In genomic region chr2:146594212-146594611, GRCm38 (mm10) we compare ENCODE assay signal across 28 mouse cellular contexts.
A peak's percentile ranks its signal among the peaks of the same experiment; 100 is the strongest.
DNase-seq lines count a peak whose midpoint lies in the region; ATAC-seq and TF ChIP-seq lines count a peak whose summit lies in the region.
"Had no signal": no experiment of that assay in that cellular context is flagged by ENCODE, and none has a peak within 500 bp of the region (broad histone marks: within the 10 kb centered on the region; RNA-seq: fewer than 3 reads in every experiment).

No protein-coding gene starts in this region.

- no peak overlapping the region for H3K27ac ChIP-seq in forebrain, embryonic 16.5 days (ENCODE audit: low read length)
- no peak overlapping the region for H3K27ac ChIP-seq in forebrain, embryonic 11.5 days (ENCODE audit: low read depth, low read length)
- no peak overlapping the region for H3K27ac ChIP-seq in heart, embryonic 10.5 days
- H3K27ac ChIP-seq: embryonic facial prominence, embryonic 12.5 days; embryonic facial prominence, embryonic 15.5 days; heart, adult 2 months; heart, embryonic 15.5 days; hindbrain, embryonic 14.5 days; hindbrain, postnatal 0 days had no signal

- no peak overlapping the region for H3K4me2 ChIP-seq in forebrain, embryonic 16.5 days (ENCODE audit: low read length)
- no peak overlapping the region for H3K4me2 ChIP-seq in forebrain, embryonic 11.5 days (ENCODE audit: low read depth, low read length, severe bottlenecking)
- H3K4me2 ChIP-seq: embryonic facial prominence, embryonic 12.5 days; embryonic facial prominence, embryonic 15.5 days; heart, embryonic 12.5 days; heart, embryonic 15.5 days; hindbrain, embryonic 14.5 days had no signal

- no peak overlapping the region for H3K9ac ChIP-seq in forebrain, embryonic 16.5 days (replicated peaks; ENCODE audit: low read depth, low read length)
- no peak overlapping the region for H3K9ac ChIP-seq in forebrain, embryonic 11.5 days (ENCODE audit: low read length)
- H3K9ac ChIP-seq: embryonic facial prominence, embryonic 12.5 days; embryonic facial prominence, embryonic 15.5 days; heart, embryonic 12.5 days; heart, embryonic 15.5 days; hindbrain, embryonic 14.5 days had no signal

- peak; percentile 58 for ATAC-seq in forebrain, embryonic 16.5 days
- no peak for ATAC-seq in forebrain, embryonic 11.5 days (replicated peaks; ENCODE audit: low FRiP score)
- no peak for ATAC-seq in granulocyte monocyte progenitor cell, adult 5-6 weeks (replicated peaks; ENCODE audit: poor library complexity, severe bottlenecking)
- ATAC-seq: CD4-positive, CD25-positive, alpha-beta regulatory T cell, adult 4 months; hindbrain, postnatal 0 days; inflammation-experienced regulatory T-cells, adult 6 months; intestine, embryonic 16.5 days had no signal

- H3K27me3 ChIP-seq in forebrain, embryonic 16.5 days (replicated peaks; ENCODE audit: control insufficient read depth, insufficient read depth, low read length) = no peaks in the 10 kb centered on the region
- H3K27me3 ChIP-seq in forebrain, embryonic 11.5 days (ENCODE audit: control insufficient read depth, insufficient read depth, low read length) = no peaks in the 10 kb centered on the region
- no peaks in the 10 kb centered on the region for H3K27me3 ChIP-seq in heart, embryonic 10.5 days (ENCODE audit: insufficient read depth, poor library complexity, severe bottlenecking)
- H3K27me3 ChIP-seq: embryonic facial prominence, embryonic 12.5 days; embryonic facial prominence, embryonic 15.5 days; heart, embryonic 12.5 days; heart, embryonic 15.5 days had no signal

- no peak for TF ChIP-seq CTCF in brain, embryonic 14.5 days (IDR thresholded peaks at IDR 0.05; ENCODE audit: borderline replicate concordance, extremely low read depth, insufficient read depth, insufficient read length)

- no peaks in the 10 kb centered on the region for H3K36me3 ChIP-seq in forebrain, embryonic 16.5 days (ENCODE audit: control insufficient read depth, insufficient read depth)
- no peaks in the 10 kb centered on the region for H3K36me3 ChIP-seq in forebrain, embryonic 11.5 days (ENCODE audit: control insufficient read depth, insufficient read depth, low read length)
- H3K36me3 ChIP-seq in heart, embryonic 10.5 days = no peaks in the 10 kb centered on the region
- H3K36me3 ChIP-seq: embryonic facial prominence, embryonic 12.5 days; embryonic facial prominence, embryonic 15.5 days; heart, embryonic 12.5 days; heart, embryonic 15.5 days had no signal

- DNase-seq in forebrain, embryonic 11.5 days (ENCODE audit: low spot score) = no peak
- DNase-seq in heart, embryonic 10.5 days (ENCODE audit: low spot score) = peak; percentile 31
- no peak for DNase-seq in heart, postnatal 10 days
- peak; percentile 2 for DNase-seq in brain, adult 2 months (ENCODE audit: low read depth, low spot score)
- peak; percentile 57 for DNase-seq in brain, embryonic 14.5 days (ENCODE audit: low read depth)
- DNase-seq: adrenal gland, adult 2 months; adrenal gland, postnatal 25 days; cerebellum, adult 11 months; cerebellum, adult 2 months; cerebellum, adult 9-11 months; cerebellum, postnatal 25 days; gastrocnemius, postnatal 10 days; heart, adult 2 months; heart, postnatal 14 days; heart, postnatal 4 days; kidney, adult 18-20 months; kidney, adult 9 months had no signal

- intact Hi-C loops in heart, postnatal 10 days (cut with DNase I) = no loop called here

- no peaks in the 10 kb centered on the region for H3K4me1 ChIP-seq in forebrain, embryonic 16.5 days (replicated peaks; ENCODE audit: control insufficient read depth, insufficient read depth, low read length)
- no peaks in the 10 kb centered on the region for H3K4me1 ChIP-seq in forebrain, embryonic 11.5 days (replicated peaks; ENCODE audit: control insufficient read depth, insufficient read depth, low read length)
- no peaks in the 10 kb centered on the region for H3K4me1 ChIP-seq in heart, embryonic 10.5 days
- H3K4me1 ChIP-seq: embryonic facial prominence, embryonic 12.5 days; embryonic facial prominence, embryonic 15.5 days; heart, embryonic 15.5 days had no signal

- H3K9me3 ChIP-seq in forebrain, embryonic 16.5 days (ENCODE audit: control insufficient read depth, low read length) = no peaks in the 10 kb centered on the region
- H3K9me3 ChIP-seq in forebrain, embryonic 11.5 days (ENCODE audit: control insufficient read depth, low read length) = no peaks in the 10 kb centered on the region
- no peaks in the 10 kb centered on the region for H3K9me3 ChIP-seq in heart, embryonic 10.5 days
- H3K9me3 ChIP-seq: embryonic facial prominence, embryonic 12.5 days; embryonic facial prominence, embryonic 15.5 days; heart, embryonic 12.5 days; heart, embryonic 15.5 days had no signal

- TF ChIP-seq POLR2A in brain, embryonic 14.5 days (IDR thresholded peaks at IDR 0.05; ENCODE audit: borderline replicate concordance, extremely low read depth, insufficient read depth, insufficient read length, poor library complexity, severe bottlenecking) = no peak

- no peak overlapping the region for H3K4me3 ChIP-seq in forebrain, embryonic 16.5 days (replicated peaks; ENCODE audit: low read length)
- H3K4me3 ChIP-seq in forebrain, embryonic 11.5 days (ENCODE audit: low read depth, low read length) = no peak overlapping the region
- H3K4me3 ChIP-seq in heart, embryonic 10.5 days = no peak overlapping the region
- H3K4me3 ChIP-seq: embryonic facial prominence, embryonic 12.5 days; embryonic facial prominence, embryonic 15.5 days; heart, adult 2 months; heart, embryonic 12.5 days; heart, embryonic 15.5 days had no signal

- WGBS in forebrain, embryonic 16.5 days = 53% methylated on average over 4 of the region's 4 CpGs
- WGBS in forebrain, embryonic 11.5 days = 85% methylated on average over 4 of the region's 4 CpGs
- whole genome bisulfite sequencing in heart, embryonic 10.5 days = 64% methylated on average over 4 of the region's 4 CpGs

Comparison
In these comparisons a context has a peak if more than half of its experiments do, and no peak if none do; other contexts are left out.
1. DNase-seq: peak in heart, embryonic 10.5 days (single experiment), brain, adult 2 months (single experiment) and brain, embryonic 14.5 days (single experiment); none in forebrain, embryonic 11.5 days (single experiment) and heart, postnatal 10 days (0 of 2).